Mouse (Mus musculus): ENCODE measurements around the gene Lrrc74a. TPM values are rescaled to one million over a fixed set of nuclear protein-coding genes. Genes with fewer than 3 reads are reported as not detected.

The Lrrc74a gene
- polyA plus RNA-seq, 1 experiment: not detected

- H3K4me2 ChIP-seq (ENCODE audit: low read depth): no peak overlapping the region
- no peak for TF ChIP-seq MYOG (IDR thresholded peaks at IDR 0.05; ENCODE audit: control insufficient read depth in 1 of 3, insufficient read depth in 1 of 3, insufficient read length in 2 of 3, low read depth in 2 of 3)
- TF ChIP-seq SRF (IDR thresholded peaks at IDR 0.05; ENCODE audit: control insufficient read depth, insufficient read length, low read depth): no peak
- TF ChIP-seq MYOD1 (IDR thresholded peaks at IDR 0.05; ENCODE audit: control insufficient read depth in 1 of 3, insufficient read length in 2 of 3, low read depth in 2 of 3): no peak
- TF ChIP-seq POLR2A (IDR thresholded peaks at IDR 0.05; ENCODE audit: insufficient read length, low read depth): no peak
- no peak for TF ChIP-seq REST (IDR thresholded peaks at IDR 0.05; ENCODE audit: insufficient read depth, insufficient read length)
- no peak for TF ChIP-seq POLR2AphosphoS2 (IDR thresholded peaks at IDR 0.05; ENCODE audit: insufficient read length, low read depth)
- no peak overlapping the region for H3K4me3 ChIP-seq
- H3ac ChIP-seq (ENCODE audit: control insufficient read depth, insufficient read length): no peak overlapping the region
- no peaks in the 10 kb centered on the region for H3K36me3 ChIP-seq (ENCODE audit: control insufficient read depth, insufficient read depth)
- no peaks in the 10 kb centered on the region for H3K79me2 ChIP-seq (ENCODE audit: control insufficient read depth, insufficient read depth)
- no peaks in the 10 kb centered on the region for H3K27me3 ChIP-seq (ENCODE audit: control insufficient read depth, insufficient read depth, insufficient read length)
Observed at GRCm38 (mm10) chr12:86769819-86770218, 35.6 kb downstream of the Lrrc74a start.

DNA sequence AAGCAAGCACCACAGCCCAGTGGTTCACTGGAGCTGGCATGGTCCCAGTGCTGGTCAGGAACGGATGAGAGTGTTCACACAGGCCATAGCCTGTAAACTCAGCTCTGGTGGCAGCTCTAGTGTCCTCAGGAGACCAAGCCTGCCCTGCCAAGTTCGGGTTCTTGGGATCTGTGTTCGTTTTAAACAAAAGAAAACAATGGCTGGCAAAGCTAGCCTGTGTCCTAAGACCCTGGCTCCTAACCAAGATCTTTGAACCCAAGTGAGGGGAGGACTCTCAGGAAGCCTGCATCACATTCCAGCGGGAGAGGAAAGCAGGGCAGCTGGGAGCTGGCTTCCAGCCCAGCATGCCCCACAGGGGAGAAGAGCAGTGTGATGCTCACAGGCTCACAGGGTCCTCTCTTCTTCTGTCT lies 36.1 kb downstream of the Lrrc74a start:
- TF ChIP-seq MAX (IDR thresholded peaks at IDR 0.05; ENCODE audit: low read depth) (no peak), TCF3 (IDR thresholded peaks at IDR 0.05; ENCODE audit: insufficient read length, low read depth) (no peak), E2F4 (IDR thresholded peaks at IDR 0.05; ENCODE audit: insufficient read depth) (no peak), MYOD1 (IDR thresholded peaks at IDR 0.05; ENCODE audit: control insufficient read depth in 1 of 3, insufficient read length in 2 of 3, low read depth in 2 of 3) (no peak), CEBPB (IDR thresholded peaks at IDR 0.05; ENCODE audit: insufficient read depth, poor library complexity, severe bottlenecking) (no peak), POLR2A (IDR thresholded peaks at IDR 0.05; ENCODE audit: insufficient read length, low read depth) (no peak), TCF12 (IDR thresholded peaks at IDR 0.05; ENCODE audit: insufficient read depth, poor library complexity, severe bottlenecking) (no peak), MYOG (IDR thresholded peaks at IDR 0.05; ENCODE audit: control insufficient read depth in 1 of 3, insufficient read depth in 1 of 3, insufficient read length in 2 of 3, low read depth in 2 of 3) (no peak), SRF (IDR thresholded peaks at IDR 0.05; ENCODE audit: control insufficient read depth, insufficient read length, low read depth) (no peak), REST (IDR thresholded peaks at IDR 0.05; ENCODE audit: insufficient read depth, insufficient read length) (no peak), POLR2AphosphoS2 (IDR thresholded peaks at IDR 0.05; ENCODE audit: insufficient read length, low read depth) (no peak), USF1 (IDR thresholded peaks at IDR 0.05; ENCODE audit: low read depth) (no peak)
- Histone ChIP-seq H3K27me3 (ENCODE audit: control insufficient read depth, insufficient read depth, insufficient read length) (no peaks in the 10 kb centered on the region), H3ac (ENCODE audit: control insufficient read depth, insufficient read length) (no peak overlapping the region), H3K79me2 (ENCODE audit: control insufficient read depth, insufficient read depth) (no peaks in the 10 kb centered on the region), H3K36me3 (ENCODE audit: control insufficient read depth, insufficient read depth) (no peaks in the 10 kb centered on the region), H3K4me3 (no peak overlapping the region), H3K4me2 (ENCODE audit: low read depth) (peak overlapping the region; percentile 20)

GRCm38 (mm10) chr12:86770927-86771326 lies 36.8 kb downstream of the Lrrc74a start:
- Histone ChIP-seq H3K27me3 (ENCODE audit: control insufficient read depth, insufficient read depth, insufficient read length) (no peaks in the 10 kb centered on the region), H3K4me3 (no peak overlapping the region), H3K4me2 (ENCODE audit: low read depth) (no peak overlapping the region), H3K36me3 (ENCODE audit: control insufficient read depth, insufficient read depth) (no peaks in the 10 kb centered on the region), H3K79me2 (ENCODE audit: control insufficient read depth, insufficient read depth) (no peaks in the 10 kb centered on the region), H3ac (ENCODE audit: control insufficient read depth, insufficient read length) (no peak overlapping the region)
- TF ChIP-seq MAX (IDR thresholded peaks at IDR 0.05; ENCODE audit: low read depth) (no peak), SRF (IDR thresholded peaks at IDR 0.05; ENCODE audit: control insufficient read depth, insufficient read length, low read depth) (no peak)

DNA sequence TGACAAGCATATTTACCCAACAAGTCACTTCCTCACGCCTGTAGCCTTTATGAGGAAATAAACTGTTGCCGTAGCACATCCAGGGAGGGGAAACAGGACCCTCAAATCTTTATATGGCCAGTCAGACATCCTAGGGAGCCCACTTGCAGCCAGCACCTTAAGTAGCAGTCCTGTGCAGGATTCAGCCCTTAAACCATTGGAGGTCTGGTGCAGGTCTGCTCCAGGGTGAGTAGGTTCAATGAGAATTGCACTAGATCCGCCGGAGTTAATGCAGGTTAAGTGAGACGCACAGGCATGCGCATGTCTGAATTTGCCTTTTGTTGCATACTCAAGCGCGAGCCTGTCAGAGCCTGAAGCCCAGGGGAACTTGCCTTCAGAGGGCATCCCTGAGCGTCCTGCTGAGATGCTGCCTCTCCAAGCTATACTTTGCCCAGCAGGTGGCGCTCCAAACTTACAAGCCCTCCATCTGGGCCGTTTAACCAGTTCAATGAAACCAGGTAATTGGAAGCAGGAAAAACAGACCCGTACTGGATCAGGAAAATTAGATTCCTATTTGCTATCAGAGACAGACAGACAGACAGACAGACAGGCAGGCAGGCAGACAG lies 37.8 kb downstream of the Lrrc74a start:
- no peak overlapping the region for H3K4me3 ChIP-seq
- no peaks in the 10 kb centered on the region for H3K79me2 ChIP-seq (ENCODE audit: control insufficient read depth, insufficient read depth)
- no peaks in the 10 kb centered on the region for H3K27me3 ChIP-seq (ENCODE audit: control insufficient read depth, insufficient read depth, insufficient read length)
- TF ChIP-seq TCF12 (IDR thresholded peaks at IDR 0.05; ENCODE audit: insufficient read depth, poor library complexity, severe bottlenecking) (no peak), CEBPB (IDR thresholded peaks at IDR 0.05; ENCODE audit: insufficient read depth, poor library complexity, severe bottlenecking) (no peak), MAX (IDR thresholded peaks at IDR 0.05; ENCODE audit: low read depth) (no peak), REST (IDR thresholded peaks at IDR 0.05; ENCODE audit: insufficient read depth, insufficient read length) (no peak), POLR2A (IDR thresholded peaks at IDR 0.05; ENCODE audit: insufficient read length, low read depth) (no peak), POLR2AphosphoS2 (IDR thresholded peaks at IDR 0.05; ENCODE audit: insufficient read length, low read depth) (no peak), E2F4 (IDR thresholded peaks at IDR 0.05; ENCODE audit: insufficient read depth) (no peak), USF1 (IDR thresholded peaks at IDR 0.05; ENCODE audit: low read depth) (no peak), TCF3 (IDR thresholded peaks at IDR 0.05; ENCODE audit: insufficient read length, low read depth) (no peak), MYOG (IDR thresholded peaks at IDR 0.05; ENCODE audit: control insufficient read depth in 1 of 3, insufficient read depth in 1 of 3, insufficient read length in 2 of 3, low read depth in 2 of 3) (no peak), SRF (IDR thresholded peaks at IDR 0.05; ENCODE audit: control insufficient read depth, insufficient read length, low read depth) (no peak), MYOD1 (IDR thresholded peaks at IDR 0.05; ENCODE audit: control insufficient read depth in 1 of 3, insufficient read length in 2 of 3, low read depth in 2 of 3) (no peak)
- H3ac ChIP-seq (ENCODE audit: control insufficient read depth, insufficient read length): no peak overlapping the region
- peak overlapping the region; percentile 39 for H3K4me2 ChIP-seq (ENCODE audit: low read depth)
- no peaks in the 10 kb centered on the region for H3K36me3 ChIP-seq (ENCODE audit: control insufficient read depth, insufficient read depth)

DNA sequence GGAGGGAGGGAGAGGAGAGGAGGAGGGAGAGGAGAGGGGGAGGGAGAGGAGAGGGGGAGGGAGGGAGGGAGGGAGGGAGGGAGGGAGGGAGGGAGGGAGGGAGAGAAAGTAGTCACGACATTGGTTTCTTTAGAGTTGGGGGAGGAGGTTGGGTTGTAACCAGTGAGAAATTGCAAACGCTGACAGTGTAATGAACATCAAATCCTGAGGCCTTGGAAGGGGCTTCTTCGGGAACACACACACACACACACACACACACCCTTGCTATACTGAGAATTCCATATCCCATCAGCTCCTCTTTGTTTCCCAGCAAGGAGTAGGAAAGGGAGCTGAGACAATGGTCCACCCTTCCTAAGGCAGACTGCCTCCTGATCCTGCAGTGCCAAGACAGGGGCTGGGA lies 38.4 kb downstream of the Lrrc74a start:
- no peak overlapping the region for H3K4me2 ChIP-seq (ENCODE audit: low read depth)
- H3K27me3 ChIP-seq (ENCODE audit: control insufficient read depth, insufficient read depth, insufficient read length): no peaks in the 10 kb centered on the region
- no peak overlapping the region for H3ac ChIP-seq (ENCODE audit: control insufficient read depth, insufficient read length)
- H3K79me2 ChIP-seq (ENCODE audit: control insufficient read depth, insufficient read depth): no peaks in the 10 kb centered on the region
- TF ChIP-seq TCF3 (IDR thresholded peaks at IDR 0.05; ENCODE audit: insufficient read length, low read depth): no peak
- TF ChIP-seq POLR2A (IDR thresholded peaks at IDR 0.05; ENCODE audit: insufficient read length, low read depth): no peak
- no peak for TF ChIP-seq POLR2AphosphoS2 (IDR thresholded peaks at IDR 0.05; ENCODE audit: insufficient read length, low read depth)
- no peak for TF ChIP-seq SRF (IDR thresholded peaks at IDR 0.05; ENCODE audit: control insufficient read depth, insufficient read length, low read depth)
- TF ChIP-seq USF1 (IDR thresholded peaks at IDR 0.05; ENCODE audit: low read depth): no peak
- no peak for TF ChIP-seq CEBPB (IDR thresholded peaks at IDR 0.05; ENCODE audit: insufficient read depth, poor library complexity, severe bottlenecking)
- no peak for TF ChIP-seq REST (IDR thresholded peaks at IDR 0.05; ENCODE audit: insufficient read depth, insufficient read length)
- TF ChIP-seq E2F4 (IDR thresholded peaks at IDR 0.05; ENCODE audit: insufficient read depth): no peak
- TF ChIP-seq TCF12 (IDR thresholded peaks at IDR 0.05; ENCODE audit: insufficient read depth, poor library complexity, severe bottlenecking): no peak
- no peak for TF ChIP-seq MYOG (IDR thresholded peaks at IDR 0.05; ENCODE audit: control insufficient read depth in 1 of 3, insufficient read depth in 1 of 3, insufficient read length in 2 of 3, low read depth in 2 of 3)
- no peak for TF ChIP-seq MYOD1 (IDR thresholded peaks at IDR 0.05; ENCODE audit: control insufficient read depth in 1 of 3, insufficient read length in 2 of 3, low read depth in 2 of 3)
- TF ChIP-seq MAX (IDR thresholded peaks at IDR 0.05; ENCODE audit: low read depth): no peak
- H3K4me3 ChIP-seq: no peak overlapping the region
- H3K36me3 ChIP-seq (ENCODE audit: control insufficient read depth, insufficient read depth): no peaks in the 10 kb centered on the region

Measured in myocyte (in vitro differentiated cells).